Mouse (Mus musculus) heart, embryonic 16.5 days (tissue): ENCODE measurements around the gene Gm49353. TPM values are rescaled to one million over a fixed set of nuclear protein-coding genes. Genes with fewer than 3 reads are reported as not detected.

ENCODE experiments used
- ATAC-seq: fragments of 200-750 bp; cut with Nextera tagmentation; replicated peaks from 2 replicates; pipeline ENCODE4 v1.8.0; 2017; ENCODE audit warnings: moderate number of reproducible peaks; ENCODE audit not compliant: insufficient read depth, low FRiP score; ENCODE audit errors: extremely low read depth
- H3K27ac ChIP-seq: fragments of 300-500 bp; sonication (generic); 2 replicates; pipeline ENCODE4 v1.5.1; 2014; ENCODE audit warnings: mild to moderate bottlenecking, low read length, control low read depth, moderate library complexity
- H3K27me3 ChIP-seq: fragments of 300-500 bp; sonication (generic); 2 replicates; pipeline ENCODE4 v1.6.1; 2014; ENCODE audit warnings: low read length, mixed read lengths; ENCODE audit not compliant: control insufficient read depth, insufficient read depth
- H3K36me3 ChIP-seq: fragments of 300-500 bp; sonication (generic); 2 replicates; pipeline ENCODE4 v1.6.1; 2014; ENCODE audit not compliant: control insufficient read depth, insufficient read depth
- H3K4me1 ChIP-seq: fragments of 300-500 bp; sonication (generic); 2 replicates; pipeline ENCODE4 v1.6.1; 2014; ENCODE audit warnings: low read length, mixed read lengths; ENCODE audit not compliant: control insufficient read depth, insufficient read depth
- H3K4me2 ChIP-seq: fragments of 300-500 bp; sonication (generic); 2 replicates; pipeline ENCODE4 v1.6.1; 2014; ENCODE audit warnings: low read depth, mild to moderate bottlenecking, control low read depth, low read length
- H3K4me3 ChIP-seq: fragments of 300-500 bp; sonication (generic); 2 replicates; pipeline ENCODE4 v1.5.1; 2014; ENCODE audit warnings: mild to moderate bottlenecking, control low read depth, low read length
- H3K9ac ChIP-seq: fragments of 300-500 bp; sonication (generic); 2 replicates; pipeline ENCODE4 v1.6.1; 2014; ENCODE audit warnings: low read length, control low read depth
- H3K9me3 ChIP-seq: fragments of 300-500 bp; sonication (generic); replicated peaks from 2 replicates; pipeline ENCODE4 v1.6.1; 2016; ENCODE audit warnings: low read length; ENCODE audit not compliant: control insufficient read depth
- WGBS: fragments of 180-500 bp; shearing (Covaris S2); extraction: QIAGEN DNeasy Blood & Tissue Kit; methylation state at CpG from one replicate; pipeline ENCODE4 v1.1.7; 2014; 5-methylcytosine and 5-hydroxymethylcytosine counted together
- polyA plus RNA-seq: library from polyadenylated mRNA; unstranded; fragments of >200 nt; fragmentation: Nextera tagmentation; extraction: Ambion mirVana; gene quantifications from 2 replicates; pipeline ENCODE4 v1.2.1, GENCODE M21; 2015

Gm49353 gene
- polyA plus RNA-seq, 1 experiment from 2014 or later, result not detected

- 94% methylated on average over 33 of the region's 33 CpGs for WGBS
- H3K27me3 ChIP-seq, result no peaks in the 10 kb centered on the region
Measured at GRCm38 (mm10) chr10:29196811-29197210, 1.9 kb upstream of the Gm49353 start.

DNA sequence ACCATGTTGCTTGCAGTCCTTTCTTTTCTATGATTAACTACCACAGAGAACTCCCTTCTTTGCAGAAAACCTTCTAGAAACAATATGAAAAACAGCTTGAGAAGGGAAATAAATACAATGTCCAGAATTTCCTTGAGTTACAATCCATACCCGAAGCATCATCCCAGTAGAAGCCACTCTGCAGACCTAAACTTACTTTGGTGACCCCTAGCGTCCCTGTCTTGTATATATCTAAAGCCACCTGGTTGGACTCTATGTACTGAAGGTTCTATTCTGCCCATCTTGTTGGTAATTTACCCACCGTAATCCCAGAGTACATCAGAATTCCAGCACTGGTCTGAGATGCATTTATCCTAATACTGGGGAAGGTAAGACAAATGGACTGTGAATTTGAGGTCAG lies 1.1 kb downstream of the Gm49353 start:
- WGBS, result 64% methylated on average over 3 of the region's 3 CpGs
- H3K27me3 ChIP-seq, result no peaks in the 10 kb centered on the region

More at GRCm38 (mm10) chr10:29196811-29197210, 1.9 kb upstream of the Gm49353 start:
- Histone ChIP-seq H3K4me3 (no peak overlapping the region), H3K27ac (no peak overlapping the region), H3K36me3 (no peaks in the 10 kb centered on the region), H3K4me1 (no peaks in the 10 kb centered on the region), H3K9me3 (peaks cover 7% of the 10 kb centered on the region), H3K4me2 (no peak overlapping the region), H3K9ac (no peak overlapping the region)
- ATAC-seq, result no peak

GRCm38 (mm10) chr10:29200609-29201008 lies 1.9 kb downstream of the Gm49353 start:
- H3K27me3 ChIP-seq, result no peaks in the 10 kb centered on the region
- no peaks in the 10 kb centered on the region for H3K4me1 ChIP-seq
- H3K27ac ChIP-seq, result no peak overlapping the region
- peaks cover 7% of the 10 kb centered on the region for H3K9me3 ChIP-seq
- no peaks in the 10 kb centered on the region for H3K36me3 ChIP-seq
- H3K4me3 ChIP-seq, result no peak overlapping the region
- H3K9ac ChIP-seq, result no peak overlapping the region
- WGBS, result 77% methylated on average over 1 of the region's 1 CpGs
- no peak for ATAC-seq
- H3K4me2 ChIP-seq, result no peak overlapping the region

More for the DNA sequence above, 1.1 kb downstream of the Gm49353 start:
- no peaks in the 10 kb centered on the region for H3K4me1 ChIP-seq
- no peak overlapping the region for H3K4me2 ChIP-seq
- peaks cover 7% of the 10 kb centered on the region for H3K9me3 ChIP-seq
- H3K4me3 ChIP-seq, result no peak overlapping the region
- no peak overlapping the region for H3K27ac ChIP-seq
- no peaks in the 10 kb centered on the region for H3K36me3 ChIP-seq
- no peak for ATAC-seq
- no peak overlapping the region for H3K9ac ChIP-seq

DNA sequence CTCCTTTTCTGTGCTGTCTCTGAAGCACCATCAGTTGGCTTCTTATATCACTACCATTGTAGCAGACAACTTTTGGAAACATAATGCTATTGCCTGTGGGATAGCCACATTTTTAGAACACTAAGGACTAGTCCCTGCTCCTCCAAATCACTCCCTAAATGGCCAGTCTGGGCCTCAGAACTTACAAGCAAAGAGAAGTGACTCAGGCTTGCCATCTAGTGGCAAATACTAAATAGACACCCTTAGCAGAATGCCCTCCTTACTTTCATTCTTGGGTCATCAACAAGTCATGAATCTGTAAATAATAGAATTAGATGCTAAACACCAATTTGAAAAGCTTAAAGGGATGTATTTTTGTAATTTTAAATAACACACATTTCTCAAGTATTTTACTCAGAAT lies 8.0 kb downstream of the Gm49353 start:
- Histone ChIP-seq H3K4me3 (no peak overlapping the region), H3K36me3 (no peaks in the 10 kb centered on the region), H3K27ac (no peak overlapping the region), H3K9ac (no peak overlapping the region), H3K9me3 (no peaks in the 10 kb centered on the region), H3K4me1 (no peaks in the 10 kb centered on the region), H3K27me3 (no peaks in the 10 kb centered on the region), H3K4me2 (no peak overlapping the region)
- ATAC-seq, result no peak

DNA sequence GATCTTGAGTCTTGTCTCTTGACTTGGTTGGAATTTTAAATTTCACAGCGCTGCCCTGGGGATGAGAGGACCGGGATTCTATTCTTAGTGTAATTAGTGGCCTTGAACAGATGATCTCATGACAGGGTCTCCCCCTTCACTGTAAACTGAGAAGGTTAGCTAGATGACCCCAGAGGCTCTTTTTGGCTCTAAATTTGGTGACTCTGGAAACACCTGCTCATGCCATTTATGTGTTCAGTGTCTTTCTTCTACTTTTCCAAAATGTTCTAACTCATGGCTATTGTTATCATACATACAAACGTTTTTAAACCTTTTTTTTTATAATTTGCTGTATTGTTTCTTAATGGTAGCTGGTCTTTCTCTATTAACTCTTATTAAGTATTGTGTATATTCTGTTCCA lies 10.0 kb downstream of the Gm49353 start:
- Histone ChIP-seq H3K27ac (no peak overlapping the region), H3K9ac (no peak overlapping the region), H3K36me3 (no peaks in the 10 kb centered on the region), H3K4me2 (no peak overlapping the region), H3K27me3 (no peaks in the 10 kb centered on the region), H3K4me3 (no peak overlapping the region), H3K9me3 (no peaks in the 10 kb centered on the region), H3K4me1 (no peaks in the 10 kb centered on the region)
- ATAC-seq, result no peak
- 38% methylated on average over 3 of the region's 3 CpGs for WGBS

GRCm38 (mm10) chr10:29211453-29211852 lies 12.7 kb downstream of the Gm49353 start, which contains the start of gene 9330159F19Rik:
9330159F19Rik (plus strand) TSS chr10:29211606.
- Histone ChIP-seq H3K4me2 (no peak within 1 kb of the TSS; the same call in 1 of the 2 replicates), H3K4me1 (no peaks in the 10 kb centered on the region), H3K27me3 (no peaks in the 10 kb centered on the region), H3K9ac (no peak within 1 kb of the TSS), H3K27ac (no peak within 1 kb of the TSS), H3K9me3 (no peaks in the 10 kb centered on the region), H3K36me3 (no peaks in the 10 kb centered on the region), H3K4me3 (no peak within 1 kb of the TSS)
- 16% methylated on average over 4 of the region's 4 CpGs for WGBS
- ATAC-seq, result no peak

- Histone ChIP-seq H3K4me3 (no peak overlapping the region), H3K27ac (no peak overlapping the region), H3K9ac (no peak overlapping the region), H3K4me1 (no peaks in the 10 kb centered on the region), H3K9me3 (no peaks in the 10 kb centered on the region), H3K4me2 (no peak overlapping the region), H3K36me3 (no peaks in the 10 kb centered on the region), H3K27me3 (no peaks in the 10 kb centered on the region)
- no peak for ATAC-seq
- 62% methylated on average over 3 of the region's 3 CpGs for WGBS
Measured at GRCm38 (mm10) chr10:29213534-29214100, 14.9 kb downstream of the Gm49353 start.

DNA sequence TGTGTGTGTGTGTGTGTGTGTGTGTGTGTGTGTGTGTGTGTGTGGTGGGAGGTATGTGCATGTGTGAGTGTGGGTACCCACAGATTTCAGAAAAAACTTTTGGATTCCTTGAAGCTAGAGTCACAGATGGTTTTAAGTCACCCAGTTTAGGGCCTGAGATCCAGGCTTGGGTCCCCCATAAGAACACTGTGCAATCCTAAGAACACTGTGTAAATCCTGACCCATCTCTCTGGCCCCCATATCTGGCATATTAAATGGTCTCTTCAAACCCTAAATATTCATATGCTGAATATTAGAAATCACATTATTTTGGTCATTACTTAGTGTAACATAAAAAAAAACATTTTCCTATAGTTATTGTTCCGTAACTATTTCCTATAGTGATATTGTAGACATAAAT lies 18.2 kb downstream of the Gm49353 start:
- Histone ChIP-seq H3K4me3 (no peak overlapping the region), H3K36me3 (no peaks in the 10 kb centered on the region), H3K4me2 (no peak overlapping the region), H3K4me1 (no peaks in the 10 kb centered on the region), H3K27ac (no peak overlapping the region), H3K27me3 (no peaks in the 10 kb centered on the region), H3K9me3 (no peaks in the 10 kb centered on the region), H3K9ac (no peak overlapping the region)
- no peak for ATAC-seq
- WGBS, result 87% methylated on average over 1 of the region's 1 CpGs

DNA sequence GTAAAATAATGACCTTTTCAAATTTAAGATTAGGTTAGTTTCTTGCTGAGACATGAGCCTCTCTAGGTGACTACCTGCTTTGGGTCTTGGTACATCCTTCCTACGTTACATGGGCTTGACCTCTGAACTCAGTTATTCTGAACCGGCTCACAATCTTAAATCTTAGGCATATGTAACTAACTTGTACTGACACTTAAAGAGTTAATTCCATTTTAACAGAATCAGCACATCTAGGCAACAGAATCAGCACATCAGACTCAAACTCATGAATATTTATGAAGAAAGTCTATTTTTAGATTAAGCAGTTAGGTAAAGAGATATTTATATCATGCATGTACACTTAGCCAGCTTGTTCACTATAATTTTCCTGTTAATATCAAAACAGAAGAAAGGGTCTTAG lies 18.7 kb downstream of the Gm49353 start:
- Histone ChIP-seq H3K9me3 (no peaks in the 10 kb centered on the region), H3K4me2 (no peak overlapping the region), H3K4me3 (no peak overlapping the region), H3K27ac (no peak overlapping the region), H3K4me1 (no peaks in the 10 kb centered on the region), H3K9ac (no peak overlapping the region), H3K36me3 (no peaks in the 10 kb centered on the region), H3K27me3 (no peaks in the 10 kb centered on the region)
- WGBS, result 75% methylated on average over 2 of the region's 2 CpGs
- no peak for ATAC-seq
